19 mouse cellular contexts compared by ENCODE assay signal in genomic region chr4:102517653-102518052, GRCm38 (mm10).
DNase-seq lines count a peak whose midpoint lies in the region; ATAC-seq and TF ChIP-seq lines count a peak whose summit lies in the region.
"Had no signal": no experiment of that assay in that cellular context is flagged by ENCODE, and none has a peak within 500 bp of the region (broad histone marks: within the 10 kb centered on the region; RNA-seq: fewer than 3 reads in every experiment).

No protein-coding gene starts in this region.

- no peaks in the 10 kb centered on the region for H3K79me2 ChIP-seq in CH12.LX (replicated peaks; ENCODE audit: control insufficient read depth, extremely low read depth, insufficient read depth, poor library complexity, severe bottlenecking)
- H3K79me2 ChIP-seq in macrophage (ENCODE audit: inconsistent target), result no peaks in the 10 kb centered on the region

- no peaks in the 10 kb centered on the region for H3K27me3 ChIP-seq in heart, embryonic 15.5 days
- no peaks in the 10 kb centered on the region for H3K27me3 ChIP-seq in CH12.LX (replicated peaks)
- no peaks in the 10 kb centered on the region for H3K27me3 ChIP-seq in forebrain, embryonic 11.5 days (ENCODE audit: control insufficient read depth, insufficient read depth, low read length)
- H3K27me3 ChIP-seq: intestine, embryonic 15.5 days; kidney, embryonic 15.5 days; midbrain, embryonic 15.5 days; stomach, embryonic 15.5 days had no signal

- DNase-seq in heart, postnatal 14 days, result no peak
- DNase-seq in CH12.LX (ENCODE audit: extremely low read depth), result no peak
- DNase-seq in forebrain, embryonic 11.5 days (ENCODE audit: low spot score), result no peak
- DNase-seq in cerebellum, postnatal 4 days (ENCODE audit: low spot score in 2 of 2), result no peak
- DNase-seq in lung, postnatal 10 days, result no peak
- DNase-seq: cerebellum, adult 11 months; lung, adult 2 months; retina, postnatal 1 day had no signal

- TF ChIP-seq CTCF in CH12.LX (conservative IDR thresholded peaks at IDR 0.05 in 1 of 2, IDR thresholded peaks at IDR 0.05 in 1 of 2; ENCODE audit: low read depth in 2 of 2, low read length in 2 of 2), result no peak
- TF ChIP-seq CTCF in bone marrow macrophage, adult 2 months (IDR thresholded peaks at IDR 0.05; ENCODE audit: low read depth, low read length), result no peak

- ATAC-seq in heart, embryonic 15.5 days (replicated peaks; ENCODE audit: insufficient number of reproducible peaks, insufficient read depth, low FRiP score, low read depth), result no peak
- ATAC-seq in forebrain, embryonic 11.5 days (replicated peaks; ENCODE audit: low FRiP score), result no peak
- ATAC-seq: forebrain, embryonic 16.5 days; intestine, embryonic 15.5 days; midbrain, embryonic 15.5 days had no signal

- H3K4me3 ChIP-seq in heart, embryonic 15.5 days, result no peak overlapping the region
- H3K4me3 ChIP-seq in CH12.LX (replicated peaks in 1 of 3; ENCODE audit: low read depth in 2 of 3, low read length in 2 of 3, poor library complexity in 1 of 3), result no peak overlapping the region
- H3K4me3 ChIP-seq in bone marrow macrophage, adult 2 months (ENCODE audit: insufficient read depth, low read length), result no peak overlapping the region; the same call in 1 of the 2 replicates
- H3K4me3 ChIP-seq in macrophage (ENCODE audit: inconsistent target), result no peak overlapping the region
- H3K4me3 ChIP-seq in forebrain, embryonic 11.5 days (ENCODE audit: low read depth, low read length), result no peak overlapping the region
- H3K4me3 ChIP-seq: erythroblast, embryonic 14.5 days; hindbrain, embryonic 10.5 days; intestine, embryonic 15.5 days; kidney, embryonic 15.5 days; midbrain, embryonic 15.5 days; stomach, embryonic 15.5 days had no signal

- no peak for TF ChIP-seq POLR2A in CH12.LX (IDR thresholded peaks at IDR 0.05; ENCODE audit: low read depth, low read length)
- TF ChIP-seq POLR2A in bone marrow macrophage, adult 2 months (IDR thresholded peaks at IDR 0.05; ENCODE audit: borderline replicate concordance, low read depth, low read length), result no peak

- TF ChIP-seq RAD21 in CH12.LX (IDR thresholded peaks at IDR 0.05; ENCODE audit: low read depth, low read length), result no peak

- H3K36me3 ChIP-seq in heart, embryonic 15.5 days, result no peaks in the 10 kb centered on the region
- no peaks in the 10 kb centered on the region for H3K36me3 ChIP-seq in CH12.LX (replicated peaks in 1 of 2; ENCODE audit: control insufficient read depth in 1 of 2, insufficient read depth in 1 of 2, low read length in 1 of 2)
- H3K36me3 ChIP-seq in macrophage (ENCODE audit: inconsistent target), result no peaks in the 10 kb centered on the region
- H3K36me3 ChIP-seq in forebrain, embryonic 11.5 days (ENCODE audit: control insufficient read depth, insufficient read depth, low read length), result no peaks in the 10 kb centered on the region
- H3K36me3 ChIP-seq: G1E; hindbrain, embryonic 10.5 days; intestine, embryonic 15.5 days; kidney, embryonic 15.5 days; midbrain, embryonic 15.5 days; stomach, embryonic 15.5 days had no signal

- H3K9me3 ChIP-seq in heart, embryonic 15.5 days (replicated peaks), result no peaks in the 10 kb centered on the region
- peaks cover 13% of the 10 kb centered on the region for H3K9me3 ChIP-seq in CH12.LX (replicated peaks; ENCODE audit: low read length)
- no peaks in the 10 kb centered on the region for H3K9me3 ChIP-seq in forebrain, embryonic 11.5 days (ENCODE audit: control insufficient read depth, low read length)
- H3K9me3 ChIP-seq: hindbrain, embryonic 10.5 days; intestine, embryonic 15.5 days; kidney, embryonic 15.5 days; midbrain, embryonic 15.5 days; stomach, embryonic 15.5 days had no signal

- in situ Hi-C loops in CH12.LX (cut with MboI; ENCODE audit: low pct_ligation_motif_present, low pct_unique_long_range_greater_than_20kb, low sequenced_read_pairs), result loop anchor here (5.0 kb wide), 1 partner anchor 55 kb away; no protein-coding TSS in a partner anchor

- peaks cover 19% of the 10 kb centered on the region for H3K4me1 ChIP-seq in heart, embryonic 15.5 days (replicated peaks)
- H3K4me1 ChIP-seq in CH12.LX (ENCODE audit: control insufficient read depth in 1 of 2, insufficient read depth in 2 of 2), result peaks cover 24 to 71% of the 10 kb centered on the region in 2 experiments
- H3K4me1 ChIP-seq in bone marrow macrophage, adult 2 months (ENCODE audit: control insufficient read depth, insufficient read depth, low read length), result peaks cover 53% of the 10 kb centered on the region
- no peaks in the 10 kb centered on the region for H3K4me1 ChIP-seq in forebrain, embryonic 11.5 days (replicated peaks; ENCODE audit: control insufficient read depth, insufficient read depth, low read length)
- H3K4me1 ChIP-seq: hindbrain, embryonic 10.5 days; intestine, embryonic 15.5 days; midbrain, embryonic 15.5 days; stomach, embryonic 15.5 days had no signal

- intact Hi-C loops in heart, postnatal 14 days (cut with DNase I), result no loop called here

- H3K4me2 ChIP-seq in heart, embryonic 15.5 days, result no peak overlapping the region
- peak overlapping the region; percentile 57 for H3K4me2 ChIP-seq in CH12.LX (ENCODE audit: insufficient read depth, low read depth, poor library complexity, severe bottlenecking)
- H3K4me2 ChIP-seq in forebrain, embryonic 11.5 days (ENCODE audit: low read depth, low read length, severe bottlenecking), result no peak overlapping the region
- H3K4me2 ChIP-seq: intestine, embryonic 15.5 days; kidney, embryonic 15.5 days; midbrain, embryonic 15.5 days; stomach, embryonic 15.5 days had no signal

- dilution Hi-C loops in CH12.LX (cut with MboI; ENCODE audit: extremely low pct_ligation_motif_present, extremely low pct_unique_long_range_greater_than_20kb, low sequenced_read_pairs), result no loop called here

- H3K27ac ChIP-seq in heart, embryonic 15.5 days, result peak overlapping the region; percentile 2
- H3K27ac ChIP-seq in CH12.LX (ENCODE audit: insufficient read depth, low read depth) (peak overlapping the region; percentile 91), macrophage (peak overlapping the region; percentile 39; the same call in 1 of the 2 replicates)
- peak overlapping the region; percentile 69 for H3K27ac ChIP-seq in bone marrow macrophage, adult 2 months (ENCODE audit: insufficient read depth, low read depth, low read length)
- H3K27ac ChIP-seq in forebrain, embryonic 11.5 days (ENCODE audit: low read depth, low read length), result no peak overlapping the region
- H3K27ac ChIP-seq: hindbrain, embryonic 10.5 days; intestine, embryonic 15.5 days; midbrain, embryonic 15.5 days; stomach, embryonic 15.5 days had no signal

- H3K9ac ChIP-seq in heart, embryonic 15.5 days, result no peak overlapping the region
- H3K9ac ChIP-seq in CH12.LX (ENCODE audit: insufficient read depth, low read depth), result 0 out of 2 replicates have a peak overlapping the region, but pooled peaks have one; percentile 5
- no peak overlapping the region for H3K9ac ChIP-seq in forebrain, embryonic 11.5 days (ENCODE audit: low read length)
- H3K9ac ChIP-seq: intestine, embryonic 15.5 days; kidney, embryonic 15.5 days; midbrain, embryonic 15.5 days; stomach, embryonic 15.5 days had no signal

- TF ChIP-seq EP300 in CH12.LX (IDR thresholded peaks at IDR 0.05; ENCODE audit: low read length), result no peak

- WGBS in heart, embryonic 15.5 days, result 61% methylated on average over 2 of the region's 2 CpGs
- WGBS in macrophage (ENCODE audit: missing documents), result 5% methylated on average over 2 of the region's 2 CpGs
- WGBS in forebrain, embryonic 11.5 days, result 74% methylated on average over 2 of the region's 2 CpGs

TF ChIP-seq in CH12.LX, 34 proteins besides CTCF, POLR2A, EP300 and RAD21:
- no peak for TF ChIP-seq CHD2 (IDR thresholded peaks at IDR 0.05; ENCODE audit: low read length)
- no peak for TF ChIP-seq JUND (conservative IDR thresholded peaks at IDR 0.05; ENCODE audit: low read depth, low read length)
